Comparison of ENCODE assay signal across 8 mouse cellular contexts in the genomic region with DNA sequence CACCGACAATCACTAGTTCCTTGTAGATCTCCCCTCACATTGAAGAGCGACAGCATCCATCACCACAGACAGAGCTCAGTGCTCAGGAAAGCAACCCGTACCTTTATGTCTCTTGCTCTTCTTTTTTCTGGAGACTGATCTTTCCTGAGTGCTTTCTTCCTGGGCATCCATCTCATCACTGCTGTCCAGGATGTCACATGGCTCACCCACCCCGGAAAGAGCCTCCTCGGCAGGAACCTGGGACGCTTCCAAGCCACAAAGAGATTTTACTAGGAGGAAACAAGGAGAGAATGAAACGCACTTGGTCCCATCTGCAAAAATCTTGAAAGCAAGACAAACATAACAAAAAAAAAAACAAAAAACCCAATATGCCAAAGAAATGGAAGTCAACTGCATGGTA. TPM values are rescaled to one million over a fixed set of nuclear protein-coding genes. Genes with fewer than 3 reads are reported as not detected.
DNase-seq lines count a peak whose midpoint lies in the region; ATAC-seq lines count a peak whose summit lies in the region.

No protein-coding gene starts in this region.

- no peak overlapping the region for H3K27ac ChIP-seq in forebrain, embryonic 14.5 days (ENCODE audit: low read depth, low read length)
- H3K27ac ChIP-seq in liver, embryonic 15.5 days (replicated peaks) = peak overlapping the region; percentile 97; the same call in 1 of the 2 replicates

- no peaks in the 10 kb centered on the region for H3K9me3 ChIP-seq in forebrain, embryonic 14.5 days (replicated peaks; ENCODE audit: control insufficient read depth, low read length)
- H3K9me3 ChIP-seq in liver, embryonic 15.5 days (replicated peaks) = no peaks in the 10 kb centered on the region

- DNase-seq in cerebellum, adult 8-10 months = peak; percentile 19
- DNase-seq in cerebellum, adult 9-10 months = no peak
- peak; percentile 71 for DNase-seq in 3T3-L1 (ENCODE audit: low read depth, low spot score)
- DNase-seq in forebrain, embryonic 14.5 days (ENCODE audit: low spot score) = no peak
- no peak for DNase-seq in gastrocnemius, adult 18-20 months (ENCODE audit: low spot score)
- no peak for DNase-seq in layer of hippocampus, adult 9-10 months (ENCODE audit: low spot score)
- DNase-seq in adrenal gland, postnatal 36 days = no peak

- H3K36me3 ChIP-seq in forebrain, embryonic 14.5 days (ENCODE audit: control insufficient read depth, insufficient read depth, low read length) = peaks cover 36% of the 10 kb centered on the region
- H3K36me3 ChIP-seq in liver, embryonic 15.5 days (replicated peaks) = peaks cover 48% of the 10 kb centered on the region

- no peak for ATAC-seq in forebrain, embryonic 14.5 days
- no peak for ATAC-seq in liver, embryonic 15.5 days (ENCODE audit: insufficient read depth)

- H3K4me3 ChIP-seq in forebrain, embryonic 14.5 days (ENCODE audit: low read depth, low read length) = peak overlapping the region; percentile 90
- peak overlapping the region; percentile 91 for H3K4me3 ChIP-seq in liver, embryonic 15.5 days (replicated peaks)

- H3K9ac ChIP-seq in forebrain, embryonic 14.5 days (ENCODE audit: low read length) = peak overlapping the region; percentile 95
- peak overlapping the region; percentile 89 for H3K9ac ChIP-seq in liver, embryonic 15.5 days

- peak overlapping the region; percentile 86 for H3K4me2 ChIP-seq in forebrain, embryonic 14.5 days (ENCODE audit: low read length)
- peak overlapping the region; percentile 76 for H3K4me2 ChIP-seq in liver, embryonic 15.5 days

- 86% methylated on average over 7 of the region's 7 CpGs for WGBS in forebrain, embryonic 14.5 days
- WGBS in liver, embryonic 15.5 days (ENCODE audit: insufficient replicate concordance) = 55% methylated on average over 7 of the region's 7 CpGs

- no peaks in the 10 kb centered on the region for H3K27me3 ChIP-seq in forebrain, embryonic 14.5 days (replicated peaks; ENCODE audit: control insufficient read depth, insufficient read depth, low read length)
- H3K27me3 ChIP-seq in liver, embryonic 15.5 days = no peaks in the 10 kb centered on the region

- H3K4me1 ChIP-seq in forebrain, embryonic 14.5 days (ENCODE audit: control insufficient read depth, insufficient read depth, low read length) = peaks cover 8% of the 10 kb centered on the region
- peaks cover 31% of the 10 kb centered on the region for H3K4me1 ChIP-seq in liver, embryonic 15.5 days (replicated peaks)

RNA-seq across cellular contexts. Expression of gene Tmem183a, which starts 1.1 kb away (rescaled TPM):
- 150 and 151 TPM in 2 replicates for polyA plus RNA-seq in forebrain, embryonic 14.5 days (2014; fragmentation: Nextera tagmentation; extraction: Ambion mirVana)
- polyA plus RNA-seq in liver, embryonic 15.5 days (2015; fragmentation: Nextera tagmentation; extraction: Ambion mirVana) = 49.8 and 53.9 TPM in 2 replicates
- 10 to 100 TPM; 10.1 to 10.4 TPM for total RNA-seq in gastrocnemius, adult 18-20 months (2021)
- total RNA-seq in adrenal gland, postnatal 36 days (2021) = 10 to 100 TPM; 49.2 to 52.6 TPM

RNA-seq across cellular contexts. Expression of gene 4933406M09Rik, which starts 25.1 kb away (rescaled TPM):
- not detected in 2 replicates for polyA plus RNA-seq in forebrain, embryonic 14.5 days (2014; fragmentation: Nextera tagmentation; extraction: Ambion mirVana)
- not detected in 2 replicates for polyA plus RNA-seq in liver, embryonic 15.5 days (2015; fragmentation: Nextera tagmentation; extraction: Ambion mirVana)
- total RNA-seq in gastrocnemius, adult 18-20 months (2021) = not detected
- not detected for total RNA-seq in adrenal gland, postnatal 36 days (2021)

RNA-seq across cellular contexts. Expression of gene Ppfia4, which starts 27.9 kb away (rescaled TPM):
- 5.0 and 7.8 TPM in 2 replicates for polyA plus RNA-seq in forebrain, embryonic 14.5 days (2014; fragmentation: Nextera tagmentation; extraction: Ambion mirVana)
- 1.8 and 2.1 TPM in 2 replicates for polyA plus RNA-seq in liver, embryonic 15.5 days (2015; fragmentation: Nextera tagmentation; extraction: Ambion mirVana)
- under 1 TPM; 0.21 to 0.43 TPM for total RNA-seq in gastrocnemius, adult 18-20 months (2021)
- total RNA-seq in adrenal gland, postnatal 36 days (2021) = 1 to 10 TPM in 1 of 2 experiments, under 1 TPM in 1; 0.60 to 1.1 TPM

RNA-seq across cellular contexts. Expression of gene Cyb5r1, which starts 44.7 kb away (rescaled TPM):
- 9.8 and 12.3 TPM in 2 replicates for polyA plus RNA-seq in forebrain, embryonic 14.5 days (2014; fragmentation: Nextera tagmentation; extraction: Ambion mirVana)
- 17.3 and 17.4 TPM in 2 replicates for polyA plus RNA-seq in liver, embryonic 15.5 days (2015; fragmentation: Nextera tagmentation; extraction: Ambion mirVana)
- 10 to 100 TPM; 80.0 to 84.8 TPM for total RNA-seq in gastrocnemius, adult 18-20 months (2021)
- total RNA-seq in adrenal gland, postnatal 36 days (2021) = 10 to 100 TPM; 28.6 to 55.4 TPM

RNA-seq across cellular contexts. Expression of gene Adipor1, which starts 54.5 kb away (rescaled TPM):
- polyA plus RNA-seq in forebrain, embryonic 14.5 days (2014; fragmentation: Nextera tagmentation; extraction: Ambion mirVana) = 61.4 and 68.5 TPM in 2 replicates
- polyA plus RNA-seq in liver, embryonic 15.5 days (2015; fragmentation: Nextera tagmentation; extraction: Ambion mirVana) = 162 and 178 TPM in 2 replicates
- 100 to 1,000 TPM; 184 to 193 TPM for total RNA-seq in gastrocnemius, adult 18-20 months (2021)
- 100 to 1,000 TPM; 125 to 139 TPM for total RNA-seq in adrenal gland, postnatal 36 days (2021)

Comparison
In these comparisons a context has a peak if more than half of its experiments do, and no peak if none do; other contexts are left out.
1. DNase-seq: peak in cerebellum, adult 8-10 months (single experiment) and 3T3-L1 (single experiment); none in cerebellum, adult 9-10 months (single experiment), forebrain, embryonic 14.5 days (single experiment), gastrocnemius, adult 18-20 months (single experiment), layer of hippocampus, adult 9-10 months (single experiment) and adrenal gland, postnatal 36 days (0 of 2).
2. RNA of gene Tmem183a, which starts 1.1 kb away (total RNA-seq): 49.2 to 52.6 TPM in adrenal gland, postnatal 36 days; 10.1 to 10.4 TPM in gastrocnemius, adult 18-20 months; every median in the first group is over 4 times any median in the second.